Mouse (Mus musculus) cerebellum, adult (tissue): Measurements from ENCODE around the gene Ccni.
A peak's percentile ranks its signal among the peaks of the same experiment; 100 is the strongest.

ENCODE experiments used
- ATAC-seq: cut with Nextera tagmentation; 2 replicates; pipeline ENCODE4 v1.9.2; 2017; ENCODE audit warnings: mild to moderate bottlenecking, moderate library complexity, mixed read lengths; ENCODE audit not compliant: insufficient number of reproducible peaks, low FRiP score, low TSS enrichment

Gene Ccni

GRCm38 (mm10) chr5:93206109-93207005 is at the start of gene Ccni, which contains the start of gene 2010109A12Rik:
Ccni (minus strand) TSS chr5:93206495.
2010109A12Rik (plus strand) TSS chr5:93206518.
- ATAC-seq = peak; percentile 97

GRCm38 (mm10) chr5:93255759-93256265 is 49.5 kb upstream of the Ccni start:
- ATAC-seq = no peak

GRCm38 (mm10) chr5:93251001-93251760 is 44.9 kb upstream of the Ccni start:
- peak; percentile 84 for ATAC-seq

GRCm38 (mm10) chr5:93249940-93250578 is 43.8 kb upstream of the Ccni start:
- no peak for ATAC-seq

- ATAC-seq = no peak
Measured at GRCm38 (mm10) chr5:93245280-93245679, 39.0 kb upstream of the Ccni start.

GRCm38 (mm10) chr5:93239590-93240544 is 33.6 kb upstream of the Ccni start:
- no peak for ATAC-seq

GRCm38 (mm10) chr5:93236541-93236940 is 30.2 kb upstream of the Ccni start:
- ATAC-seq = no peak

- peak; percentile 93 for ATAC-seq
Measured at GRCm38 (mm10) chr5:93235888-93236287, 29.6 kb upstream of the Ccni start.

- no peak for ATAC-seq
Measured at GRCm38 (mm10) chr5:93234605-93235004, 28.3 kb upstream of the Ccni start.

- ATAC-seq = no peak
Measured at GRCm38 (mm10) chr5:93234130-93234529, 27.8 kb upstream of the Ccni start.

GRCm38 (mm10) chr5:93232838-93233237 is 26.5 kb upstream of the Ccni start:
- no peak for ATAC-seq

- ATAC-seq = no peak
Measured at GRCm38 (mm10) chr5:93231721-93232120, 25.4 kb upstream of the Ccni start.

- no peak for ATAC-seq
Measured at GRCm38 (mm10) chr5:93229527-93229926, 23.2 kb upstream of the Ccni start.

GRCm38 (mm10) chr5:93227157-93227556 is 20.9 kb upstream of the Ccni start:
- ATAC-seq = no peak

- no peak for ATAC-seq
Measured at GRCm38 (mm10) chr5:93224549-93224948, 18.3 kb upstream of the Ccni start.

GRCm38 (mm10) chr5:93221661-93222060 is 15.4 kb upstream of the Ccni start:
- peak; percentile 36; the same call in 1 of the 2 replicates for ATAC-seq

- ATAC-seq = no peak
Measured at GRCm38 (mm10) chr5:93218375-93218774, 12.1 kb upstream of the Ccni start.

GRCm38 (mm10) chr5:93207555-93207954 is 1.3 kb upstream of the Ccni start:
- no peak for ATAC-seq

GRCm38 (mm10) chr5:93207006-93207348 is 682 bp upstream of the Ccni start:
- ATAC-seq = no peak; the same call in 1 of the 2 replicates
